Mouse (Mus musculus) testis, adult 2 months (tissue): ENCODE measurements around the gene Ankfn1.

Source experiments
- CTCF ChIP-seq: fragments of 200-500 bp; IDR thresholded peaks from 2 replicates; pipeline ENCODE4 v1.5.1; 2012; ENCODE audit warnings: low read depth, mild to moderate bottlenecking, inconsistent platforms, low read length, moderate library complexity; ENCODE audit not compliant: control insufficient read depth, insufficient read depth, insufficient replicate concordance
- POLR2A ChIP-seq: fragments of 200-500 bp; IDR thresholded peaks from 2 replicates; pipeline ENCODE4 v1.6.1; 2012; ENCODE audit warnings: low read depth, mild to moderate bottlenecking, inconsistent platforms, low read length, moderate library complexity; ENCODE audit not compliant: control insufficient read depth

- TF ChIP-seq CTCF (no peak), POLR2A (no peak)
These were observed 198.3 kb downstream of the Ankfn1 start for GRCm38 (mm10) chr11:89579111-89579510.
